Mouse (Mus musculus) cerebellum, postnatal 10 days (tissue): Measurements from ENCODE around the gene Zbtb7a.
A peak's percentile ranks its signal among the peaks of the same experiment; 100 is the strongest.

ENCODE experiments used
- DNase-seq, 2 experiments: peaks; one replicate each; pipeline ENCODE4 v3.0.0; 2021; ENCODE audit warnings: mixed read lengths in 2 of 2

Zbtb7a gene

GRCm38 (mm10) chr10:81134966-81135681 lies at the start of gene Zbtb7a:
Gene Zbtb7a (plus strand): TSS chr10:81135220.
- peak; percentile 68 to 70 for DNase-seq

GRCm38 (mm10) chr10:81087021-81087420 lies 48.0 kb upstream of the Zbtb7a start:
- peak; percentile 44 for DNase-seq

DNA sequence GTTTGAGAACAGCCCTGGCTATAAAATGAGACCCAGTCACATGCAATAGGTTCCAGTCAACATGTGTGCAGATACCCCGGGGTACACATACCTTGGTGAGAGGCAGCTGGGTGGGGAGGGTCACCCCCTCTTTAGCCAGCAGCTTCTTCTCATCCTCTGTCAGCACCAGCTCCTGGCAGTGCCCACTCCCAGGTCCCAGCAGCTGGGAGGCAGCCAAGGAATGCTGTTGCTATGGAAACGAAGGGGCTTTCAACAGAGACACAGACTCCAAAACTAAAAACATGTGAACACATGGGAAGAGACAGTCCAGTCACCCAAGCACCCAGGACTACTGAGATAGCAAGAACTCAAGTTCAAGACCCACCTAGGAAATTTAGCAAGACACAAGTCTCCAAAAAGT lies 45.8 kb upstream of the Zbtb7a start:
- peak; percentile 79 to 82 for DNase-seq

DNA sequence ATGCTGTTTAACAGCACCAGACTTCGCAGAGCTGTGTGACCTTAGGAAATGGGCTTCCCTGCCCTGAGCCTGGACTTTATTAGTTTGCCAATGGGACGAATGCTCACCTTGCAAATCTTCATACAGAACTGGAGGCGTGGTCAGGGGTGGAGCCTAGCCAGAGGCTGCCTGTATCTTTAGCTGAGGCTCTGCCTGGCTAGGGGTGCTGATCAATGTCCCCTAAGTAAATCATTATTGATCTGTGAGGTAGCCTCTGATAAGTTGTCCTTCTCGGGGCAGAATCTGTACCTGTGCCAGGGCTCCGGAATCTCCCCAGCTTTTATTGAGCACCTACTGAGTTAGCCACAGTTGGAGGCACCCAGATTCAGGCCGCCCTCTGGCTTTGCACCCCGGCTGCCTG lies 44.4 kb upstream of the Zbtb7a start:
- no peak for DNase-seq

DNA sequence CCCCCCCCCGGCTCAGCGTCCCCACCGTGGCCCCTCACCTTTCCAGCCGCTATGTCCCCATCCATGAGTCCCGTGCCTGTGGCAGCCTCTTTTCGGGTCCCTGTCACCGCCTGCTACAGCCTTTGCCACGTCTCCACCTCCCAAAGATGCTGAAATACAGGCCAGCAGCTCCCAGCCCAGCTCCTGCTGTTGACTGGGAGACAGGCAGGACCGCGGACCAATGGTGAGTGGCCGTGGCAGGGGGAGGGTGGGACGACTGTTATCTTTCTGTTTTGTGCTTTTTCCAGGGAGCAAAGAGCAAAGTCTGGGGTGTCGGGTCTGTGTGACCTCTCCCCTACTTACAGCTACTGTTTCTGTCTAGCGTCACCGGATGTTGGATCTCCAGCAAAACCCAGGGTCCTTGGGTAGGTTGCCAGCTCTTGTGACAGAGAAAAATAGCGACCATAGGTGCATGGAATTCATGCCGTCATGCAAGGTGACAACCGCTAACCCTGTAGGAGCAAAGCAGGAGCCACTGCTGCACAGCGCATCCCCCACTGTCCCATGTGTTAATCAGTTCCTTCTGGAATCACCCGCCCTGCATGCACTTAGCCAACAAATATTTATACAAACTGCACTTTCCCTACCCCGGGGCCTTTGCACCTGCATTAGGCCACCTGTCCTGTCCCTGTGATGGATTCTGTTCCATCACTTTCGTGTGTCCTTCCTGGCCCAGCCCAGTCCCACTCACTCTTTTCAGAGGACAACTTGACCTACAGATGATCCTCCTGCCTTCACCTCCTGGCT lies 42.4 kb upstream of the Zbtb7a start:
- DNase-seq, result peak; percentile 58 to 59

- no peak for DNase-seq
These were observed 39.9 kb upstream of the Zbtb7a start for GRCm38 (mm10) chr10:81094931-81095678.

DNA sequence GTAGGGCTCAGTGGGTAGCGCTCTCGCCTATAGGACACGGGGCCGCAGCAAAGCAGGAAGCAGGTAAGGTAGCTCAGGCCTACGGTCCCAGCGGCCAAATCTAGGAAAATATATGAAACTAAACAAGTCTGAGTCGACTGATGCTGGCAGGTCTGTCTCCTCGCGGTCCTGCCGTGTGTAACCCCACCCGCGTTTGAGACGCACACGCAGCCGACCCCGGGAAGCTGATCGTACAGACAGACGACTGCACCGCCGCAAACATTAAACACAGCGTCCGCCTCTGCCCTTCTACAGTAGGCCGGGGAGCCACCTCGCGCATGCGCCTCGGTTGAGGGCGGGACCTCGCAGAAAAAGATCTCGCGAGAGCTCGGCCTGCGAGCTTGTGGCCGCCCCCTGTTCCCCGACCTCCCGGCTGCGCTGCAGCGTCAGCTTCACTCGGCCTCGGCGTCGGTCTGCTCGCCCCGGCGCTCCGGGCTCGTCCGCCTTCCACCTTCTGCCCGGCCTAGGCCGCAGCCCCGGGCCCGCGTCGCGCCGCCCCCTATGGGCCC lies 29.4 kb upstream of the Zbtb7a start, which contains the start of gene Map2k2:
Gene Map2k2, plus strand, starts transcription at position 351 of the 548 bp plus-strand sequence.
- peak; percentile 98 to 99 for DNase-seq

GRCm38 (mm10) chr10:81106113-81106721 lies 28.8 kb upstream of the Zbtb7a start:
- DNase-seq, result peak; percentile 93 to 94

GRCm38 (mm10) chr10:81112946-81113345 lies 22.1 kb upstream of the Zbtb7a start:
- no peak for DNase-seq

- DNase-seq, result no peak
These were observed 15.4 kb upstream of the Zbtb7a start for GRCm38 (mm10) chr10:81119625-81120024.

DNA sequence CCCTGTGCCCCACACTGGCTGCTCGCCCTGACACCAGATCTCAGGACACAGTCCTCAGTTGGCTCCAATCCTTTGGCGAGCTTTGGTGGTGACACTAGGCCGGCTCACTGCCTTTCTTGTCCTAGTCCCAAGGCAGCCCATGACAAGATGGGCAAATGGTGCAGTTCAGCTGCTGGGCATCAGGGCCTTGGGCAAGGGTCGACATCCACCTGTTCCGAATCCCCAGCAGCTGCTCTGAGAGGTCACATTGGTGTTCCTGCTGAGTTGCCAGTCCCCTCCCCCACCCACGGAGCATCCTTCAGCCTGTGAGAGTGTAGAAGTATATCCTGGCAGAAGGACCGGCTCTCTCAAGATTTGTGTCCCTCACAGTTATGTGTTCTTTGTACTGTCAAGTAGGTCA lies 14.4 kb upstream of the Zbtb7a start:
- no peak for DNase-seq

GRCm38 (mm10) chr10:81122889-81123288 lies 12.1 kb upstream of the Zbtb7a start:
- DNase-seq, result no peak

GRCm38 (mm10) chr10:81123500-81123899 lies 11.5 kb upstream of the Zbtb7a start:
- DNase-seq, result no peak

GRCm38 (mm10) chr10:81134181-81134587 lies 836 bp upstream of the Zbtb7a start:
- DNase-seq, result no peak

DNA sequence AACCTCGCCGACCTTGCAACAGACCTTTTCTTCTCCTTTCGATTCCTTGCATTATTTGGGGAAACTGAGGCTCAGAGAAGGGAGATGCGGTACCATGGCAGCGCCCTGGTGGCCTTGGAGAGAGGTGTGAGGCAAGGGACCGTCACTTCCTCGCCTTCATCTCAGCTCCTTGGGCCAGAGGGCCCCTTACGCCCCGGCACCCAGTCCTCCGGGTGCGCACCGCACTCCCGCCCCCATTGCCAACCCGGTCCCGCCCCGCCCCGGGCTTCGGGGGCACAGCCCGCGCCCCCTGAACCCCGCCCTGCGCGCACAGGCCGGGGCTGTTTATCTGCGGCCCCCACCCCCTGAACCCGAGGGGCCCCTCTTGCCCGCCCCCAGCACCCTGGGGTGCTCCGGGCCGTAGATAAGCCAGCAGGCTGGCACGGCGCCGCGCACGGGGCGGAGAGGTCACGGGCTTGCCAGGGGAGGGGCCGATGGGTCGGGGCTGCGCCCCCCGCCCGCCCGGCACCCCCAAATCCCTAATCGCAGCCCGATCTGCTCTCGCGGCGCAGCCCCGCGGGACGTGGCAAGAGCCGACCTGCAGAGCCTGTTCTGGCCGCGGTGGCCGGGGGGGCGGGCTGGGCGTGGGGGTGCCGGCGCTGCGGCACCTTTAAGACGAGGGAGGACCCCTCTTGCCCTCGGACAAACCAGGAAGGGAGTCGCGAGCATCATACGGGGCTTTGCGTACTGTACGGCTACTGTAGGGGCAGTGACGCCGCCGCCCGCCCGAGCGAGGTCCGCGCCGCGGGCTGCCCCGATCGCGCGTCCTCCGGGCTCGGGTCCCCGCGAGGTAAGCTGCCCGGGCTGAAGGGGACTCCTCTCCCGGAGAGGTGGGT lies 1.0 kb downstream of the Zbtb7a start:
- DNase-seq, result peak; percentile 87 to 88

DNA sequence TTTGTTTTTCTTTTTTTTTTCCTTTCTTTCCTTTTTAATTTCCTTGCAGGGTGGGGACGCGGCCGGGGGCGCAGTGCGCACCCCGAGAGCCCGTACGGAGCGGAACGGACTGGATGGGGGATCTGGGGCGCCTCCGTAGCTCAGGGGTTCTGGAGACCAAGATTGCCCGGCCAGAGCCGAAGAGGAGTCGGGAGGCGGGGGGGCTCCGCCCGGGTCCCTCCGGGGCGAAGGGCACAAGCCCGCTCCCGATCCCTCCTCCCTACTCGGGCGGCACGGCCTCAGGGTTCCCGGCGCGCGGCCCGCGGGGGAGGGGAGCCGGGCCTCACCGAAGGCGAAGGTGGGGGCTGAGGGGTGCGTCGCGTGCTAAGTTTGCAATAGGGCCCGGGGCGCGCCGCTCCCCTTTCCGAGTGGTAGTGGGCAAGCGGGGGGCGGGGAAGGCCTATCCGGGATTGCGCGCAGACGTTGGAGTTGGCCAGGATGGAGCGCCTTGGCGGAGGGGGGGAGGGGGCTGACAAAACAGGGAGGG lies 1.7 kb downstream of the Zbtb7a start:
- DNase-seq, result peak in 1 of 2 experiments; percentile 95

GRCm38 (mm10) chr10:81137252-81138130 lies 2.5 kb downstream of the Zbtb7a start:
- peak; percentile 100 for DNase-seq

DNA sequence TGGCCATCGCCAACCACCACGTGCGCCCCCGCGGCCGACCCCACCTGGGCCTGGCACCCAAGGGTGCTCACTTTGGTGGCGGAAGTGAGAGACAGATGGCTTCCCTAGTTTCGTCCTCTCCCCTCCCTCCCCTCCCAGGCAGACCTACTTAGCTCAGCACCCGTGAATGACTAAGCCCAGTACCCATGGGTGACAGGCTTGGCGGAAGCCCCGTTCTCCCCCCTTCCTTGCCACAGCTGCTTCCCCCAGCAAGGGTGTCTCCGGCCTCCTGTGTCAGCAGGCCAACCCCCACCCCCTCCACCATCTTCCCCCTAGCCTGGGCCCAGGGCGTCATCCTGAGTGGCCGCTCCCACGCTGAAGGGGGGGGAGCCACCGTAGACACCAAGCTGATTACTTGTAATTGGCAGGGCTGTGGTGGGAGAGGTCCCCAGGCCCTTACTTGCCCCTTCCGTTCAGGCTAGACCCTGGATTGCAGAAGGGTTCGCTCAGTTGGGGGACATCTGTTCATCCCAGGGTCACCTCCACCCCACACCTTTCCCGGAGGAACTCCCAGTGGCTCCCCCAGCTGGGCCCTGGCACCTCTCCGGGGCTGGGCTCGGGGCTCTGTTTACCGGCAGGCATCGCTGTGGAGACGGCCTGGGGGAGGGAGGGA lies 3.2 kb downstream of the Zbtb7a start:
- peak; percentile 74 to 75 for DNase-seq

GRCm38 (mm10) chr10:81138821-81139528 lies 4.0 kb downstream of the Zbtb7a start:
- DNase-seq, result no peak
